ENCODE assay signal across 8 mouse cellular contexts in the genomic region with DNA sequence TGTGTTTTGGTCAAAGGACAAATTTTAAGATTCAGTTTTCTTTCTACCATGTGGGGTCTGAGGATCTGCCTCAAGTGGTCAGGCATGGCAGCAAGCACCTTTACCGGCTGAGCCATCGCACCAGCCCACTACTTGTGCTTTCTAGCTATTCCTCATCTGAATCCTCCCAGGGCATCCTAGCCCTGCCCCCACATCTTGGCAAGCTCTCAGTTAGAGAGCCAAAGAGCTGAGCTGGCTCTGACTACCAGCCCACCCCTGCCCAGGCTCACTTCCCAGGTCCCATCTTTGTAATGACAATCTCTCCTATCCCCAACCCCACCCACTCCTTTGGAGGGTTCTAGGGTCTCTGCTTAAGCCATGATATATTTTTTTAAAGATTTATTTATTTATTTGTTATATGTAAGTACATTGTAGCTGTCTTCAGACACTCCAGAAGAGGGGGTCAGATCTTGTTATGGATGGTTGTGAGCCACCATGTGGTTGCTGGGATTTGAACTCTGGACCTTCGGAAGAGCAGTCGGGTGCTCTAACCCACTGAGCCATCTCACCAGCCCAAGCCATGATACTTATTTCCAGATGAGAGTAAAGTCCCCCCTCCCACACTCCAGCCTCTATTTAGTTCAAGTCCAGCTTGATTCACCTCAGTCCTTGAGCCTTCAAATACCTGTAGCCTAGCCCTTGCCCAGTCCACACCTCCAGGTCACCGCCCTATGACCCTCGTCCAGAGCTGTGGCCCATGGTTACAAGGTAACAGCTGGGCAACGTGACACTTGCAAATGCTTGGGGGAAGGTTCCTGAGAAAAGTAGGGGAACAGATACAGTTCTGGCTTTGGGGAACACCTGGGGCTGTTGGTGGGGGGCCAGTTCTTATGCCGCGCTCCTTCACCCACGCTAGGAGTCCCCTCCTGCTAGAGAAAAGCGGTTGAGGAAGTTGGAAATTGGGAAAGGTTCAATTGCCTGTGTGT. TPM values are rescaled to one million over a fixed set of nuclear protein-coding genes. Genes with fewer than 3 reads are reported as not detected.
A peak's percentile ranks its signal among the peaks of the same experiment; 100 is the strongest.
DNase-seq lines count a peak whose midpoint lies in the region; ATAC-seq and TF ChIP-seq lines count a peak whose summit lies in the region.

No protein-coding gene starts in this region.

- H3K27ac ChIP-seq in heart, embryonic 15.5 days, result no peak overlapping the region
- H3K27ac ChIP-seq in neural tube, embryonic 12.5 days, result no peak overlapping the region
- no peak overlapping the region for H3K27ac ChIP-seq in limb, embryonic 14.5 days (replicated peaks; ENCODE audit: low read depth, low read length)

- H3K27me3 ChIP-seq in heart, embryonic 15.5 days, result peaks cover 49% of the 10 kb centered on the region
- peaks cover 58% of the 10 kb centered on the region for H3K27me3 ChIP-seq in neural tube, embryonic 12.5 days (replicated peaks)
- H3K27me3 ChIP-seq in limb, embryonic 14.5 days (ENCODE audit: control insufficient read depth, insufficient read depth, low read length), result peaks cover 54% of the 10 kb centered on the region

- H3K9ac ChIP-seq in heart, embryonic 15.5 days, result 0 out of 2 replicates have a peak overlapping the region, but pooled peaks have one; percentile 27
- no peak overlapping the region for H3K9ac ChIP-seq in neural tube, embryonic 12.5 days
- no peak overlapping the region for H3K9ac ChIP-seq in limb, embryonic 14.5 days (ENCODE audit: low read depth, low read length, severe bottlenecking)

- whole genome bisulfite sequencing in heart, embryonic 15.5 days, result 40% methylated on average over 11 of the region's 11 CpGs
- WGBS in neural tube, embryonic 12.5 days, result 38% methylated on average over 11 of the region's 11 CpGs
- 39% methylated on average over 11 of the region's 11 CpGs for WGBS in limb, embryonic 14.5 days

- no peak for ATAC-seq in heart, embryonic 15.5 days (replicated peaks; ENCODE audit: insufficient number of reproducible peaks, insufficient read depth, low FRiP score, low read depth)
- no peak for ATAC-seq in neural tube, embryonic 12.5 days (ENCODE audit: low FRiP score, low read depth)
- ATAC-seq in limb, embryonic 14.5 days (ENCODE audit: low FRiP score, low read depth), result no peak

- no peaks in the 10 kb centered on the region for H3K36me3 ChIP-seq in heart, embryonic 15.5 days
- no peaks in the 10 kb centered on the region for H3K36me3 ChIP-seq in neural tube, embryonic 12.5 days
- H3K36me3 ChIP-seq in limb, embryonic 14.5 days (ENCODE audit: control insufficient read depth, insufficient read depth, low read length), result no peaks in the 10 kb centered on the region

- no peaks in the 10 kb centered on the region for H3K9me3 ChIP-seq in heart, embryonic 15.5 days (replicated peaks)
- no peaks in the 10 kb centered on the region for H3K9me3 ChIP-seq in neural tube, embryonic 12.5 days
- no peaks in the 10 kb centered on the region for H3K9me3 ChIP-seq in limb, embryonic 14.5 days (ENCODE audit: control insufficient read depth, low read length)

- peaks cover 49% of the 10 kb centered on the region for H3K4me1 ChIP-seq in heart, embryonic 15.5 days (replicated peaks)
- H3K4me1 ChIP-seq in neural tube, embryonic 12.5 days, result peaks cover 28% of the 10 kb centered on the region
- peaks cover 29% of the 10 kb centered on the region for H3K4me1 ChIP-seq in limb, embryonic 14.5 days (ENCODE audit: control insufficient read depth, insufficient read depth, low read length)

- H3K4me2 ChIP-seq in heart, embryonic 15.5 days, result peak overlapping the region; percentile 97; the same call in 1 of the 2 replicates
- peak overlapping the region; percentile 75; the same call in 1 of the 2 replicates for H3K4me2 ChIP-seq in neural tube, embryonic 12.5 days (replicated peaks)
- H3K4me2 ChIP-seq in limb, embryonic 14.5 days (replicated peaks; ENCODE audit: low read depth, low read length, severe bottlenecking), result peak overlapping the region; percentile 31; the same call in 1 of the 2 replicates

- H3K4me3 ChIP-seq in heart, embryonic 15.5 days, result no peak overlapping the region
- H3K4me3 ChIP-seq in neural tube, embryonic 12.5 days, result no peak overlapping the region
- H3K4me3 ChIP-seq in limb, embryonic 14.5 days (replicated peaks; ENCODE audit: low read length), result peak overlapping the region; percentile 24; the same call in 1 of the 2 replicates

- no peak for TF ChIP-seq POLR2A in limb, embryonic 14.5 days (IDR thresholded peaks at IDR 0.05; ENCODE audit: borderline replicate concordance, extremely low read depth, insufficient read depth, insufficient read length)

- no peak for DNase-seq in heart, adult 9 months (ENCODE audit: low spot score in 2 of 2)
- DNase-seq in neural tube, embryonic 10.5 days (ENCODE audit: extremely low spot score, low spot score), result no peak
- no peak for DNase-seq in limb, embryonic 14.5 days (ENCODE audit: low spot score)
- peak; percentile 44 for DNase-seq in testis, postnatal 14 days (ENCODE audit: low spot score)
- no peak for DNase-seq in thymus, postnatal 25 days
- DNase-seq in thymus, postnatal 0 days (ENCODE audit: low spot score), result no peak

RNA-seq across cellular contexts. Expression of a gene that starts 2.1 kb away (rescaled TPM):
- 13.0 and 13.5 TPM in 2 replicates for polyA plus RNA-seq in heart, embryonic 15.5 days (2015; fragmentation: Nextera tagmentation; extraction: Ambion mirVana)
- 12.3 and 14.7 TPM in 2 replicates for polyA plus RNA-seq in neural tube, embryonic 12.5 days (2016; fragmentation: Nextera tagmentation; extraction: Ambion mirVana)
- polyA plus RNA-seq in limb, embryonic 14.5 days (2012; rRNA removed), result 5.7 and 7.1 TPM in 2 replicates
- polyA plus RNA-seq in limb, embryonic 14.5 days (2014; fragmentation: Nextera tagmentation; extraction: Ambion mirVana), result 4.4 and 5.7 TPM in 2 replicates
- polyA plus RNA-seq in thymus, postnatal 0 days (2015; fragmentation: Nextera tagmentation; extraction: Ambion mirVana), result 0.95 and 1.0 TPM in 2 replicates

RNA-seq across cellular contexts. Expression of a gene that starts 13.6 kb away (rescaled TPM):
- polyA plus RNA-seq in heart, embryonic 15.5 days (2015; fragmentation: Nextera tagmentation; extraction: Ambion mirVana), result 203 and 229 TPM in 2 replicates
- polyA plus RNA-seq in neural tube, embryonic 12.5 days (2016; fragmentation: Nextera tagmentation; extraction: Ambion mirVana), result 271 and 293 TPM in 2 replicates
- polyA plus RNA-seq in limb, embryonic 14.5 days (2012; rRNA removed), result 145 and 257 TPM in 2 replicates
- 292 and 299 TPM in 2 replicates for polyA plus RNA-seq in limb, embryonic 14.5 days (2014; fragmentation: Nextera tagmentation; extraction: Ambion mirVana)
- polyA plus RNA-seq in thymus, postnatal 0 days (2015; fragmentation: Nextera tagmentation; extraction: Ambion mirVana), result 281 and 307 TPM in 2 replicates

RNA-seq across cellular contexts. Expression of a gene that starts 32.3 kb away (rescaled TPM):
- polyA plus RNA-seq in heart, embryonic 15.5 days (2015; fragmentation: Nextera tagmentation; extraction: Ambion mirVana), result 12.2 and 16.6 TPM in 2 replicates
- polyA plus RNA-seq in neural tube, embryonic 12.5 days (2016; fragmentation: Nextera tagmentation; extraction: Ambion mirVana), result 14.1 and 15.2 TPM in 2 replicates
- 20.9 and 25.8 TPM in 2 replicates for polyA plus RNA-seq in limb, embryonic 14.5 days (2012; rRNA removed)
- 10.6 and 11.4 TPM in 2 replicates for polyA plus RNA-seq in limb, embryonic 14.5 days (2014; fragmentation: Nextera tagmentation; extraction: Ambion mirVana)
- 13.8 and 14.0 TPM in 2 replicates for polyA plus RNA-seq in thymus, postnatal 0 days (2015; fragmentation: Nextera tagmentation; extraction: Ambion mirVana)

Comparison
In these comparisons a context has a peak if more than half of its experiments do, and no peak if none do; other contexts are left out.
1. H3K4me2 ChIP-seq: peak in every context shown above with its lines; median percentile 97 in heart, embryonic 15.5 days; 75 in neural tube, embryonic 12.5 days; 31 in limb, embryonic 14.5 days.